Mouse (Mus musculus) naive thymus-derived CD4-positive, alpha-beta T cell, adult 2 months (primary cell): ENCODE measurements around the gene Grm4.

Experiments used
- DNase-seq: peaks from one replicate; pipeline ENCODE4 v3.0.0-alpha.2; 2011; ENCODE audit warnings: low read depth

The Grm4 gene

DNA sequence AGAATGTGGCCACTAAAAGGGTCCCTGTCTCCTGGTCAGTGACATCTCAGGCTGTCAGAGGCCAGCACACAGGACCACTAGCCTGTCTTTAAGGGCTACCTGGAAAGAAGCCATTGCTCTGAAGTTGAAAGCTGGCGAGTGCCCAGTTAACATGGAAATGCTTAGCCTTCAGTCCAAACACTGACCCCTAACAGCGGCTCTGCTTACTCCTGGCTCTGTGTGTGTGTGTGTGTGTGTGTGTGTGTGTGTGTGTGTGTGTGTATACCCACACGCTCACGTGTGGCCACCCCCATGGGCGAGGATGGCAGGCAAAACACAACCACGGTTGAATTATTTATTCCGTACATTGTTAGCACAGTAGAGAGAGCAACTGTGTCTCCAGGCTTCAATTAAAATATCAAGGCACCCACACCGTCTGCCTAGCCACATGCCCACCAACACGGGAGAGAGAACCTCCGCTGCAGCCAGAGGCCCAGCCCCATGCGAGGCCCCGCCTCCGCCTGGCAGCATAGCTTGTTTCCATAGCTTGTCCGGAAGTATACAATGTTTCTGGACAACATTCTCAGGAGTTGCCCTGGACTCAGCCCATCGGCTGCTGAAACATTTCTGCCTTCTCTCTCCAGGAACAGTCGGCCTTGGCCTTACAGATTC, 32.9 kb downstream of the Grm4 start:
- no peak for DNase-seq

DNA sequence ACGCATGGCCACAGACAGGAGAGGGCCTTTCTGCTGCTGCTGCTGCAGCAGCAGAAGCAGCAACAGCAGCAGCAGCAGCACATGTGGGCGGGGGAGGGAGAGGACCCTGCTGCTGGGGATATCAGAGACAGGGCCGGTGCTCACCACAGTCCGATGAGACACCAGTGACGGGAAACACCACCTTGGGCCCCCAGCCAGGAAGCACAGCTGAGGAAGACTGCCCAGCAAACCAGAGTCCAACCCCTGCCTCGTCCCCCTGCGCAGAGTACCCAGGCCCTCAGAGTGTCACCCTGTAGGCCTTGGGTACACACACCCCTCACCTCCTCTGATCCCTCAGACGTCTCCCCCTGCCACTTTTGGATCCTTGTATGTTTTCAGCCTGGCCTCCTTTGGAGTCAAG, 35.3 kb downstream of the Grm4 start:
- no peak for DNase-seq

DNA sequence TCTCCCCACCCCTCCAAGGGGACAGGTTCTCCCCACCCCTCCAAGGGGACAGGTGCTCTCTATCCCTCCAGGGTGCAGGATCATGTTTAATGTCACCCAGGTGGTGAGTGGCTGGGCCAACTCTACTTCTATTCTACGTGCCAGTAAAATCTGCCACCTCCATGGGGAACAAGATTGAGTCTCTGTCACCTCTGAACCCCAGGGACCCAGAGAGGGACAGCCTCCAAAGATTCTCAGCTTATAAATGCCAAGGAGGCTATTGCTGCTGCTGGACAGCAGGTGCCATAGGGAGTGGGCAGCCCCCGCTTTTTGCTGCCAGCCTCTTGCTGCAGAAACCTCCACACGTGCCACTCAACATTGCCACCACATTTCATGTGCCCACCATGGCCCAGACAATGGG, 37.6 kb downstream of the Grm4 start:
- no peak for DNase-seq

GRCm38 (mm10) chr17:27480143-27481103, 40.8 kb downstream of the Grm4 start:
- DNase-seq: no peak

DNA sequence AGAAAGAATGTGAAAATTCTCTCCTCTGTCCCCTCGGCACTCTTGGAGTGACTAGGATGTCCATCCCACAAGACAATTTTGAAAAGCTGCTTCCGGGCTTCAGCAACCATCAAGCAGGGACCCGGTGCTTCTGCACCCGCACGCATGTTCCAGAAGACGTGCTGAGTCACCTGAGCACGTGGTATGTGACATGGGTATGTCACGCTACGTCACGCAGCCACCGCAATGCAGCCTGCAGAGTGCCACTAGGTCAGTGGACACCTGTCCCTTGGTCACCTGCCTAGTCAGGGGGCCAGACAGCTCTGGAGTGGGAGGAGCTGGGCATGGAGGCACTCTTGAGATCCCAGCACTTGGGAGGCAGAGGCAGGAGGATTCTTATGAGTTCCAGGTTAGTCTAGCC, 45.6 kb downstream of the Grm4 start:
- DNase-seq: no peak

DNA sequence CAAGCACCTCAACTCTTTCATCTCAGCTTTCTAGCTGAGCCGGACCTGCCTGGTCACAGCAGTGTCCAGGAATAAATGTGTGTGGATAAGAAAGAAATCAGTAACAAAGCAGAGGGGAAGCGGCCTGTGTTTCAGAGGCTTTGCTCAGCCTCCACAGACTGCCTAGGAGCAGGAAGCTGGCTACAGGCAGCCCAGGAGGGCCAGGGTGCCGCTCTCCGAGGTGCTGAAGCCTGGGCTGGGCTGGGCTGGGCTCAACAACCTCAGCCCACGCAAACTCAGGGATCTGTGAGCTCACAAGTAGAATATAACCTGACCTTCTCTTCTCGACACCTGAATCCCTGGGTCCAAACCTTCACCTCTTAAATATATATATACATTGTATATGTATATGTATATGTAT, 54.6 kb downstream of the Grm4 start:
- peak; percentile 26 for DNase-seq

DNA sequence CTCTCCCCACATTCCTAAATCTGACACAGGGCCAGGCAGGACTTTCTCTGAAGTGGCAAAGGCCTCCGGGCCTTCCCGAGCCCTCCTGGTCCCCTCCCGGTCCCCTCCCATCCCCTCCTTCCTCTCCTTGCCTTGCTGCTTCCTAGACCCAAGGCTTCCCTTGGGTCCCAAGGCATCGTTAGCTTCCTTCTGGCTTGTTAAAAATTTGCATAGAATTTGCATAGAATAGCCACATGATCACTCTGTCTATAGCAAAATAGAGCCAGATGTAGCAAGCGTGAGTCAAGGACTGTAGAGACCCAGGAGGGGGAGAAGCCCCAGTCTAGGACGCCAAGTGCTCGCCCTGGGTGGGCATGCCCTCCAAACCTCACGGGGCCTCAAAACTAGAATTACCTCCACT, 55.3 kb downstream of the Grm4 start:
- no peak for DNase-seq

- no peak for DNase-seq
Observed at GRCm38 (mm10) chr17:27464327-27464962, 56.8 kb downstream of the Grm4 start.

GRCm38 (mm10) chr17:27459979-27460378, 61.2 kb downstream of the Grm4 start:
- DNase-seq: no peak

DNA sequence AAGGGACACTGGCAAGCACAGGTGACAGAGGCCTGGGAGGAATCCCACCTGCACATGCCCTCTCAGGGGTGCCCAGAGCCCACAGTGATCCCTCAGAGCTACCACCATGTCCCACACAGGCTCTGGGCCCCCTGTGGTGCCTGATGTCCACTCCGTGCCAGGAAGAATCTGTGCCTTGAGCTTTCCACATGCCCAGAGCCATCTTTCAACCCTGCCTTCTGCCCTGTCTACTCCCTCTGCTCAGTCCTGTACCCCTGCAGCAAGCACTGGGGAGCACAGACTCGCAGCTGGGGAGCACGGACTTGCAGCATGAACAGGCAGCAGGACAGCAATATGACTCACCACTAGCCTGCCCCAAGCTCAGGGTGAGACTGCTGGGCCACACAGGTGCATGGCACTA, 62.0 kb downstream of the Grm4 start:
- DNase-seq: no peak

DNA sequence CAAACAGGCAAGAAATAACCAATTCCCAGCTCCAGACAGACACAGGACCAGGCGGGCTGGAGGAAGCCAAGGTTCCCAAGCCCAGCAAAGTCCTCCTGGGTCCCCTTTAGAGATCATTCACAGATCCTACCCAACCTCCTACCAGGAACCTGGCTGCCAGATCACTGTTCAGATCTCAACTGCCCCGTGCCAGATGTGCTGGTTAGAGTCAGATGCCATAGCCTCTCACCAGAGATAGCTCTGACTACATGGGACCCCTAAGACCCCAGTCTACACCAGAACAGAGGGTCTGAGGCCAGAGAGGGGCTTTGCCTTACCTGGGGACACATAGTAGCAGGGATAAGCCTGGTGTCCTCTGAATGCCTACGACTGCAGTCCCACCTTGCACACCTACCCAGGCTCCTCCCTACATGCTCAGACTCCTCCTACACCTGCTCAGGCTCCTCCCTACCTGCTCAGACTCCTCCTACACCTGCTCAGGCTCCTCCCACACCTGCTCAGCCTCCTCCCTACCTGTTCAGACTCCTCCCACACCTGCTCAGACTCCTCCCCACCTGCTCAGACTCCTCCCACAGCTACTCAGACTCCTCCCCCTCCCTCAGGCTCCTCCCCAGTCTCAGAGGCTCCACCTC, 63.2 kb downstream of the Grm4 start:
- DNase-seq: no peak

- no peak for DNase-seq
Observed at GRCm38 (mm10) chr17:27457038-27457577, 64.1 kb downstream of the Grm4 start.

- no peak for DNase-seq
Observed at GRCm38 (mm10) chr17:27456364-27456763, 64.8 kb downstream of the Grm4 start.

DNA sequence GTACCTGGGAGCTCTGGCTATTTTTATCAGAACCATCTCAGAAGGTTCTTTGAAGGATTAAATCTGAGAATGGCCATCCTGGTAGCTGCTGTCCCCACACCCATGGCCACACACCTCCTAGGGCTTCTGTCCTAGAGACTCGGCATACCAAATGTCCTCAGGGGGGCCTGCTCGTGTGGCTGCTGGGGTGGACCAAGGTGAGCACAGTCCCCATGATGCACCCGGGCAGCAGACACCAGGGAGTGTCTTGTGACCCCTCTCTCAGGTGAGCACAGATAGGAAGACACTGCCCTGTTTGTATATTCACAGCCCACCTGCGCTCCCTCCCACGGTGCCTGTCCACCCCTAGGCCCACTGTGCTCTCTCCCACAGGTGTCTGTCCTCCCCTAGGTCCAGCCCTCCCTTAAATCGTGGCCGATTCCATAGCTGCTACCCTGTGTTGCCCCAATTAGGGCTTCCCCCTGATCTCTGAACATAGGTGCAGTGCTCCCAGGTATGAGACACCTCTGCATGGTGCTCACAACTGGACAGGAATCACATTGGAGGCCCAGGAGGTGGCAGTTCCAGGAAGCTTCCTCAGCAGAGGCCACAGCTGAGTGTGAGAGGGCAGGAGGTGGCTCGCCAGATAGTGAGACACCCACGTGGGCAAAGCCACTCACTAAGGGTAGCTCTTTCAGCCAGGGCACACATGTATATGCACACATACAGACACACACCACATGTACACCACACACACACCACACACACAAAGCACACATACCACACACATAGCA, 66.0 kb downstream of the Grm4 start:
- no peak for DNase-seq

DNA sequence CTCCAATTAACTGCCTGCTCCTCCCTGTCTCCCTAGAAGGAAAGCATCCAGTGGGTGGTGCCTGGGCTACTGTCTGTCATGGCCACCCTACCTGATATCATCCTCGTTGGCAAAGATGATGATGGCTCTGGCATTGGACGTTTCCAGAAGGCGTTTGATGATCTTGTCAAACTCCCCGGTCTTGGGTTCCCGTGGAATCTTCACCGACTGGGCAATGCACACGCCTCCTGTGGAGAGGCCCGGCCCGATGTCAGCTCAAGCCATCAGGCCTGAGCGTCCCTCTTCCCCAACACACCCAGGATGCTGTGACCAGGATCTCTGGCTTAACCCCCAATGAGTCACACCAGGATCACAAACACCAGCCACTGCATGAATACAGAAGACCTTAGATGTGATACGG, 66.8 kb downstream of the Grm4 start:
- DNase-seq: no peak

DNA sequence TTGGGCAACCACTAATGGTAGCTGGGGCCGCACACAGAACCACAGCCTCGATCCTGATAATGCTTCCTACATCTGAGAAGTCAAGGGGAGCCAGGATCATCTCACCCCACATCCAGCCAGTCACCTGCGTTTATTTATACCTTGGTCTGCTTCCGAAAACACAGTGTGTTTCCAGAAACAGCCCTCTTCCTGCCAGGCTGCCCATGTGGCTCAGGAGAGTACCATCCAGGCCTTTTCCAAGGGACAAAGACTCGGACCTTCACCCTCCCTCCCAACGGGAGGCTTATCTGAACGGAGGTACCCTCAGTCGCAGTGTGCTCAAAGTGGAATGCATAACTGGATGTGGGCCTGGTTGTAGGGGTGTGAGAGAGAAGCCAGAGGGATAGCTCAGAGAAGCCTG, 68.2 kb downstream of the Grm4 start:
- no peak for DNase-seq

GRCm38 (mm10) chr17:27451787-27452186, 69.4 kb downstream of the Grm4 start:
- peak; percentile 13 for DNase-seq

- DNase-seq: no peak
Observed at GRCm38 (mm10) chr17:27451216-27451615, 70.0 kb downstream of the Grm4 start.

DNA sequence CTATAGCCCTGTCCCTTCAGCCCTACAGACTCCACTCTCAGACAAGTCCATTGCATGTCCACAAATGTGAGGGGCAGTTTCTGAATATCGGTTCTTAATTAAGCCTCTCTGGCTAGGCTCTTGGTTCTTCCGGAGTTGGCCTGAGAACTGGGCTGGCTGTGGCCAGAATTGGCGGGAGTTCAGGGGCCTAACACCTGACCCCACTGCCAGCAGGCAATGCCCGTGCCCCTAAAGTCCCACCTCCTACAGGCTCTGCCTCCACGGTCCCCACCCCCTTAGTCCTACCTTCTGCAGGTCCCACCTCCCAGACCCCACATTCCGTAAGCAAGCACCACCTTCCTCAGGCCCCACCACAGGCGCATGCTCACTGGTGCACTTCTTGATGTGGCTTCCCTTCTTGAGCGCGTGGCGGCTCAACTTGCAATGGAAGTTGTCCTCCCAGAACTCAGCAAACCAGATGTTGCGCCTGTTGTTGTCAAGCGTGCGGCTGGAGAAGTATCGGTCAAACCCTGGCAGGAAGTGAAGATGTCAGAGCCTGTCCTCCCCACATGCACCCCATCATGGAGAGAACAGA, 71.4 kb downstream of the Grm4 start:
- no peak for DNase-seq

DNA sequence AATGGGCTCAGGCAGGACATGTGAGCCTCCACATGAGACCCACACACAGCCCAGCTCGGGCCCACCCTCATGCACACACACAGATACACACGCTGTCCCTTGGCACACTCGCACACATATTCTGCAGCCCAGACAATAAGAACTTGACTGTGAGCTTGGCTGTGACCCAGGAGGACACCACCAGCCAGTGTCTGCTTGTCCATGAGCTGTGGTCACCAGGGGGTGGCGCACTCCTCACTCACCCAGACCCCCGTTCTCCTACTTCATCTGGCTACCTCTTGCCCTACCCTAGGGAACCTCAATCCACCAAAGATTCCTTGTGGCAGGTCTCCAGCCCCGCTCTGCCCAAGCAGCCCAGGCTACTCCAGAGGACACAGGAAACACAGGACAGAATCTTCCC, 72.5 kb downstream of the Grm4 start:
- DNase-seq: no peak
